Mouse (Mus musculus) thymus, adult 2 months (tissue): ENCODE data around the gene Ank3.

Experiments
- CTCF ChIP-seq: fragments of 200-500 bp; IDR thresholded peaks from 2 replicates; pipeline ENCODE4 v1.5.1; 2012; ENCODE audit warnings: mild to moderate bottlenecking, control low read depth, low read length, moderate library complexity, borderline replicate concordance; ENCODE audit not compliant: control insufficient read depth, poor library complexity, insufficient read depth; ENCODE audit errors: extremely low read depth
- POLR2A ChIP-seq: fragments of 200-500 bp; IDR thresholded peaks from 2 replicates; pipeline ENCODE4 v1.6.1; 2012; ENCODE audit warnings: mild to moderate bottlenecking, low read length, control low read depth, moderate library complexity; ENCODE audit not compliant: control insufficient read depth, poor library complexity, insufficient read depth; ENCODE audit errors: extremely low read depth

DNA sequence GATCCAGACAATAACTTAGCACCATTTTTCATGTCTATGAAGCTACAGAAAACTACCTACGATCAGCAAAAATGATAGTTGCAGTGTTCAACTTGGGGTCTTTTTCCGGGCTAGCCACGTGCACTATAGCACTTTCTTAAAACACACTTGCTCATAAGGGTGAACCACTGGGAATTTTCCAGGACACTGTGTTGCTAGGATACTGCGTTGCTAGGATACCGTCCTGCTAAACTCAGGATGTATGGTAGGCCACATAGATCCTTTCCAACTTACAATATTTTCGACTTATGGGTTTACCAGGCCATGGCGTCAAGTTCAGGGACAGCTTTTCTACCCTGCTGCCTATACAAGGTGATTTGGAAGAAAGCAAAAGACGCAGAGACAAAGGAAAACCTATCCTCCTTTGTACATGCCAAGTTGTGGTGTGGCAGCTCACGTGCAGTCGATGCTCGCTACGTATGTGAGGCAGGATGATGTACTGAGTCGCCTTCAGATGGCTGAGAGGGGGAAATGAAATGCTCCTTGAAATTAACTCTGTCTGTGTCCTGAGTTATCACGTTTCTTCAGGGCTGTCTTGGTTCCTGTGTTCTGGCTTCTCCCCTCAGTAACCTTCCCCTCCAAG lies 404.7 kb downstream of the Ank3 start:
- no peak for TF ChIP-seq CTCF
- TF ChIP-seq POLR2A: no peak
